Mouse (Mus musculus) lung, adult 2 months (tissue): ENCODE measurements around the gene Prl2c3.
"Not testable (repeated sequence)": the region's sequence is repeated elsewhere in the genome, so short reads cannot be mapped to it uniquely, and the experiment has no call there.

Experiments
- CTCF ChIP-seq: fragments of 200-500 bp; IDR thresholded peaks from 2 replicates; pipeline ENCODE4 v1.5.1; 2011; ENCODE audit warnings: mild to moderate bottlenecking, low read length, control low read depth; ENCODE audit not compliant: insufficient read depth
- POLR2A ChIP-seq: fragments of 200-500 bp; IDR thresholded peaks from 2 replicates; pipeline ENCODE4 v1.6.1; 2011; ENCODE audit warnings: low read depth, mild to moderate bottlenecking, control low read depth, low read length, borderline replicate concordance; ENCODE audit errors: extremely low read depth

- not testable (repeated sequence) for TF ChIP-seq CTCF, POLR2A
Measured at GRCm38 (mm10) chr13:12769442-12770091, 30.3 kb downstream of the Prl2c3 start.
